Mouse (Mus musculus) T-cell, adult 66 days (primary cell): ENCODE measurements around the gene Chrm1. TPM values are rescaled to one million over a fixed set of nuclear protein-coding genes. Genes with fewer than 3 reads are reported as not detected.

Source experiments
- total RNA-seq, 2 experiments: library from RNA; stranded (reverse); gene quantifications; 3 replicates in 1 of 2; 4 replicates in 1 of 2; pipeline ENCODE4 v1.2.4; 2023

Chrm1 gene
- total RNA-seq = not detected

DNA sequence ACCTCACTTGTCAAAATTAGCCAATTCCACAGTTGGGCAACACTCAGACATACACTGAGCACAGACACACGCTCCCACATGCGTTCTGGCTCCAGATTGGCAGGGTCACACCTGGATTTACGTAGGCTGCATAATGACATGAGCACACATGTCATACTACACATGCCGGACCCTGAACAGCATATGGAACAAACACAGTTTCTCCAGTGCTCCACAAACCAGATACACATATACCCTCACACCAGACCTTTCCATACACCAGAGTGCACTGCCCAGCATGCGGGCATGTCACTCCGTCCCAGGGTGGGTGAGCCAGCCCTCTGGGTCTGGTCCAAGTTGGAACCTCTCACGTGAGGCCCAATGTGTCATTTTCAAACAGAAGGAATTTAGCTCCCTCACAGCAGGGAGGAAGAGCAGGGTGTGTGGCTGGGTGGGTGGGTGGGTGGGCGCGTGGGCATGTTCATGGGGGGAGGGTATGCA lies at the start of gene Chrm1:
Gene Chrm1 (plus strand): TSS at position 430 of the 480 bp plus-strand sequence.

GRCm38 (mm10) chr19:8617904-8618303 lies 45.7 kb upstream of the Chrm1 start, which contains the start of gene Slc22a6:
Gene Slc22a6 (plus strand): TSS chr19:8618039.

DNA sequence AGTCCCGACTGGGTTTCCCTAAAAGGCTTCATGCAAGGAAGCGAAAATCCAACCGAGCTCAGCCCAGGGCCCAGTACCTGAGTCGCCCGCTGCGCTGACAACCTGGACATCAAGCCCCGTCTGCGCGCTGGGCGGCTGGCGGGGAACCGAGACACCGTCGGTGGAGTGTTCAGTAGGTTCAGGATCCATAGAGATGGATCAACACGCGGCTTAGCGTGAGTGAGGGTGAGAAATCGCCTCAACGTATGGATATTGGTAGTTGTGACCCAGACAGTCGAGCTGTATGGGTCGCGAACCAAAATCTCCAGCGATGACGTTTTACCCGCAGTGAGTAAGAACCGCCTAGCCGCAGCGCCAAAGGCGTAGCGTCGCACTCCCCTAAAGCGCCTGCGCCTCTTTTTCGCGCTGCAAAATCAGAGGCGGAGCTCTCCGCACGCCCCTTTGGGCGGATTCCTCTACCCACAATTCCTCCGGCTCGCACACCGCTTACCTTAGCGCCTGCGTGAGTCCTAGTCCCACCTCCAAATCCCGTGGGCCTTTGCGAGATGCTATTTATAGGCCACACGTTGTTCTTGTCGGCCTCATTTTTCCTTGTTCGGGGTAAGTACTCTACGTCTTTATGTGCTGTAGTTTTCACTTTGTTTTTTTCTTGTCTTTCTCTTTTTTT lies 59.5 kb downstream of the Chrm1 start, which contains the start of gene Slc3a2:
Gene Slc3a2 (minus strand): TSS at position 463 of the 667 bp plus-strand sequence.

Other genes starting within 250 kb of the Chrm1 start
- gene Slc22a8, start 72.5 kb upstream of the Chrm1 start, total RNA-seq = not detected
- not detected for gene Slc22a6, start 45.8 kb upstream of the Chrm1 start, total RNA-seq
- 100 to 1,000 TPM; 186 to 208 TPM for gene Slc3a2, start 59.6 kb downstream of the Chrm1 start, total RNA-seq
- gene Wdr74, start 72.0 kb downstream of the Chrm1 start, total RNA-seq = 10 to 100 TPM; 87.5 to 97.1 TPM
- 10 to 100 TPM; 11.8 to 13.2 TPM for gene 1700092M07Rik, start 76.9 kb downstream of the Chrm1 start, total RNA-seq
- 100 to 1,000 TPM; 226 to 241 TPM for gene Stx5a, start 77.6 kb downstream of the Chrm1 start, total RNA-seq
- 100 to 1,000 TPM; 459 to 471 TPM for gene Nxf1, start 93.3 kb downstream of the Chrm1 start, total RNA-seq
- gene Tmem223, start 107.2 kb downstream of the Chrm1 start, total RNA-seq = 10 to 100 TPM; 46.9 to 48.0 TPM
- 10 to 100 TPM; 66.4 to 71.6 TPM for gene Tmem179b, start 110.7 kb downstream of the Chrm1 start, total RNA-seq
- 10 to 100 TPM; 13.8 to 17.4 TPM for gene Taf6l, start 122.6 kb downstream of the Chrm1 start, total RNA-seq
- gene Polr2g, start 134.8 kb downstream of the Chrm1 start, total RNA-seq = 10 to 100 TPM; 60.3 to 66.7 TPM
- gene Zbtb3, start 138.8 kb downstream of the Chrm1 start, total RNA-seq = 1 to 10 TPM in 1 of 2 experiments, under 1 TPM in 1; 0.99 to 1.1 TPM
- gene Ttc9c, start 155.5 kb downstream of the Chrm1 start, total RNA-seq = 10 to 100 TPM; 30.4 to 30.6 TPM
- gene Hnrnpul2, start 156.2 kb downstream of the Chrm1 start, total RNA-seq = 100 to 1,000 TPM; 105 to 110 TPM
- 10 to 100 TPM in 1 of 2 experiments, 1 to 10 TPM in 1; 2.4 to 17.5 TPM for gene AC129217.1, start 166.0 kb downstream of the Chrm1 start, total RNA-seq
- gene Bscl2, start 173.7 kb downstream of the Chrm1 start, total RNA-seq = 10 to 100 TPM; 39.2 to 44.0 TPM
- not detected for gene Gng3, start 175.4 kb downstream of the Chrm1 start, total RNA-seq
- 1 to 10 TPM in 1 of 2 experiments, under 1 TPM in 1; 0.96 to 1.5 TPM for gene Lrrn4cl, start 187.0 kb downstream of the Chrm1 start, total RNA-seq
- 100 to 1,000 TPM; 115 to 121 TPM for gene Ubxn1, start 207.7 kb downstream of the Chrm1 start, total RNA-seq
- 10 to 100 TPM; 33.0 to 39.5 TPM for gene Uqcc3, start 217.1 kb downstream of the Chrm1 start, total RNA-seq
- 10 to 100 TPM; 13.4 to 24.7 TPM for gene Lbhd1, start 219.9 kb downstream of the Chrm1 start, total RNA-seq
- gene Gm49403, start 220.1 kb downstream of the Chrm1 start, total RNA-seq = not detected
- 10 to 100 TPM; 20.3 to 25.8 TPM for gene 1810009A15Rik, start 225.1 kb downstream of the Chrm1 start, total RNA-seq
- 1 to 10 TPM; 1.9 to 4.8 TPM for gene Gm49416, start 225.1 kb downstream of the Chrm1 start, total RNA-seq
- 10 to 100 TPM; 23.9 to 26.9 TPM for gene Ints5, start 229.2 kb downstream of the Chrm1 start, total RNA-seq
- gene Ganab, start 234.3 kb downstream of the Chrm1 start, total RNA-seq = 100 to 1,000 TPM; 161 to 162 TPM